Mouse (Mus musculus) kidney, embryonic 16.5 days (tissue): ENCODE data around the gene Ephb1. TPM values are rescaled to one million over a fixed set of nuclear protein-coding genes. Genes with fewer than 3 reads are reported as not detected.

ENCODE experiments used
- ATAC-seq: fragments of 200-750 bp; cut with Nextera tagmentation; 2 replicates; pipeline ENCODE4 v1.8.0; 2017; ENCODE audit warnings: moderate TSS enrichment; ENCODE audit not compliant: low FRiP score, low TSS enrichment
- H3K27ac ChIP-seq: fragments of 300-500 bp; sonication (generic); 2 replicates; pipeline ENCODE4 v1.5.1; 2014; ENCODE audit warnings: low read length
- H3K27me3 ChIP-seq: fragments of 300-500 bp; sonication (generic); 2 replicates; pipeline ENCODE4 v1.6.1; 2014; ENCODE audit warnings: low read length, control low read depth, mixed read lengths; ENCODE audit not compliant: insufficient read depth
- H3K36me3 ChIP-seq: fragments of 300-500 bp; sonication (generic); 2 replicates; pipeline ENCODE4 v1.6.1; 2014; ENCODE audit warnings: low read length, control low read depth, mixed read lengths; ENCODE audit not compliant: insufficient read depth
- H3K4me1 ChIP-seq: fragments of 300-500 bp; sonication (generic); 2 replicates; pipeline ENCODE4 v1.6.1; 2014; ENCODE audit warnings: low read length, control low read depth, mixed read lengths; ENCODE audit not compliant: insufficient read depth
- H3K4me2 ChIP-seq: fragments of 300-500 bp; sonication (generic); replicated peaks from 2 replicates; pipeline ENCODE4 v1.6.1; 2014; ENCODE audit warnings: low read depth, low read length
- H3K4me3 ChIP-seq: fragments of 300-500 bp; sonication (generic); 2 replicates; pipeline ENCODE4 v1.5.1; 2014; ENCODE audit warnings: mild to moderate bottlenecking, low read length
- H3K9ac ChIP-seq: fragments of 300-500 bp; sonication (generic); replicated peaks from 2 replicates; pipeline ENCODE4 v1.6.1; 2014; ENCODE audit warnings: low read length
- H3K9me3 ChIP-seq: fragments of 300-500 bp; sonication (generic); 2 replicates; pipeline ENCODE4 v1.6.1; 2016; ENCODE audit warnings: low read length, control low read depth
- WGBS: fragments of 180-500 bp; shearing (Covaris S2); extraction: QIAGEN DNeasy Blood & Tissue Kit; methylation state at CpG from one replicate; pipeline ENCODE4 v1.1.7; 2014; 5-methylcytosine and 5-hydroxymethylcytosine counted together
- polyA plus RNA-seq: library from polyadenylated mRNA; unstranded; fragments of >200 nt; fragmentation: Nextera tagmentation; extraction: Ambion mirVana; gene quantifications from 2 replicates; pipeline ENCODE4 v1.2.1, GENCODE M21; 2015

Gene Ephb1
- polyA plus RNA-seq, 1 experiment from 2014 or later: 4.1 TPM

DNA sequence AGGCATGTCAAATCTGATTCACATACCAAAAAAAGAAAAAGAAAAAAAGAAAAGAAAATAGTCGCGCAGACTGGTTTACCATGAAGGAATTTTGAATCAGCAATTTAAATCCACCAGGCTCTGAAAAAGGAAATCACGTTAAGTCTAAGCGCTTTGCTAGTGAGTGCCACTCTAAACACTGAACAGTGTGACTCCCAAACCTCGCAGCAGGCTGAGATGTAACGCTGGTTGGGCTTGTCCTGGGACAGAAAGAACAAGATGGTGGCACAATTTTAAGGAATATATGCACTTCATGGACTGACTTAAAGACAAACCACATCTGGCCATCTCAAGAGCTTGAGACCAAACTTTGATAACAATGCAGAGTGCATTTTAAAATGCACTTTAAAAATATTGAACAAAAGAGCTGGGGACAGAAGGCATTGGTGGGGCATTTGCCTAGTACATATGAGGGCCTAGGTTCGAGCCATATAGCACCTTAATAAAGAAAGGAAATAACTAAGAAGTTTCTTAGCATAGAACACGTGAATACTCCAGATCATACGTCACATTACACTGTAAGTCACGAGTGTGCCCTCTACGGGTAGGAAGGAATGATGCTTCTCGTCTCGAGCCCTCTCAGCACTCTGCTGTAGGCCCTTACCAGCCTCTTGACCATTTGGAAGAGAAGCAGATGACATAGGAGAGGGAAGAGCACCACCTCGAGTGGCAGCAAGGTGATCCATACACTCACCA is 16.7 kb upstream of the Ephb1 start:
- Histone ChIP-seq H3K27ac (no peak overlapping the region), H3K4me2 (no peak overlapping the region), H3K27me3 (no peaks in the 10 kb centered on the region), H3K36me3 (no peaks in the 10 kb centered on the region), H3K4me3 (no peak overlapping the region), H3K9me3 (no peaks in the 10 kb centered on the region), H3K4me1 (no peaks in the 10 kb centered on the region), H3K9ac (no peak overlapping the region)
- ATAC-seq: no peak
- WGBS: 60% methylated on average over 14 of the region's 14 CpGs

DNA sequence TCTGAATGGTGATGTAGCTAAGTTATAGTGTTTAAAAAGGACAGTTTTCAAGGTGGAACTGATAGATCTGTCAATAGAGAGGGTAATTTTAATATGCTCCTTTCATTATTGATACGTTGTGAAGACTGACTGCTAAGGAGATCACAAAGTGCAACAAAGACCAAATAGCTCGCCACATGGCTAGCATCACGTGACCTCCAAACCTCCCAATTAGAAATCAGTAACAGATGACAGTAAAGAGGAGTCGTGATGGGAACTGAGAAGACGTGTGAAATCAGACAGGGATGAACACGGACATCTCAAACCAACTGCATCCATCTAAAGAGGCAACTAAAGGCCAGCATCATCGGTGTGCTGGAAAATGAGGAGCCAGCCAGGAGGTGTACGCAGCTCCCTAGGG is 15.6 kb upstream of the Ephb1 start:
- no peaks in the 10 kb centered on the region for H3K4me1 ChIP-seq
- no peak for ATAC-seq
- H3K4me2 ChIP-seq: no peak overlapping the region
- H3K4me3 ChIP-seq: no peak overlapping the region
- 75% methylated on average over 8 of the region's 8 CpGs for WGBS
- no peak overlapping the region for H3K27ac ChIP-seq
- H3K27me3 ChIP-seq: no peaks in the 10 kb centered on the region
- H3K9ac ChIP-seq: no peak overlapping the region
- H3K9me3 ChIP-seq: no peaks in the 10 kb centered on the region
- no peaks in the 10 kb centered on the region for H3K36me3 ChIP-seq

DNA sequence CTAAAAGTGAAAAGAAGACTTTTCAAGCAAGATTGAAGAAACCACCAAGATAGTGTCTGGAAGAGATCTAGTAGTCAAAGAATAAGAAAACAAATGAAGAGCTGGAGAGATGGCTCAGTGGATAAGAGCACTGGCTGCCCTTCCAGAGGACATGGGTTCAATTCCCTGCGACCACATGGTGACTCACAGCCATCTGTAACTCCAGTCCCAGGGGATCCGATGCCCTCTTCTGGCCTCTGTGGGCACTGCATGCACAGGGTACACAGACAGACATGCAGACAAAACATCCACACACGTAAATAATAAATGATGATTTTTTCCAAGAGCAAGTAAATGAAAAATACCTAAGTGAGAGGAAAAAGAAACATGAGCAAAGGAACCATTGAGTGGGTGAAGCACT is 14.6 kb upstream of the Ephb1 start:
- WGBS: 78% methylated on average over 3 of the region's 3 CpGs
- Histone ChIP-seq H3K9me3 (no peaks in the 10 kb centered on the region), H3K4me2 (no peak overlapping the region), H3K27ac (no peak overlapping the region), H3K4me1 (no peaks in the 10 kb centered on the region), H3K36me3 (no peaks in the 10 kb centered on the region), H3K27me3 (no peaks in the 10 kb centered on the region), H3K9ac (no peak overlapping the region), H3K4me3 (no peak overlapping the region)
- no peak for ATAC-seq

DNA sequence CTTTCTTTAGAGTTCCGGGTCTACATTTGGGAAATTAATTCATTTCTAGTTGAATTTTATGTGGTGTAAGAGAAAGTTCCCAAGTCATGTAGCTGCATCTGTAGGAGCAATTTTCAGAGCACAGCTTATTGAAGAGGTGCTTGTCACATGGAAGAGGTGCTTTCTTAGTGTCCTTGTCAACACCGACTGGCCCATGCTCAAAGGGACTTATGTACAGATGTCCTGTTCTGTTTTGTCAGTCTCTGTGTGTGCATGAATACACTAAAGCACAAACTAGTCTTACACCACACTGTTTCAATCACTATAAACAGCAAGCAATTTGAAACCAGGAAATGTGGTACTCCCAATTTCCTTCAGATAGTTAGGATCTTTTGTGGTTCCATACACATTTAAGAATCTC is 13.3 kb upstream of the Ephb1 start:
- no peaks in the 10 kb centered on the region for H3K9me3 ChIP-seq
- H3K27me3 ChIP-seq: no peaks in the 10 kb centered on the region
- no peak overlapping the region for H3K4me2 ChIP-seq
- H3K4me3 ChIP-seq: no peak overlapping the region
- H3K36me3 ChIP-seq: no peaks in the 10 kb centered on the region
- no peak overlapping the region for H3K27ac ChIP-seq
- H3K4me1 ChIP-seq: no peaks in the 10 kb centered on the region
- no peak overlapping the region for H3K9ac ChIP-seq
- WGBS: 96% methylated on average over 2 of the region's 2 CpGs
- ATAC-seq: no peak

DNA sequence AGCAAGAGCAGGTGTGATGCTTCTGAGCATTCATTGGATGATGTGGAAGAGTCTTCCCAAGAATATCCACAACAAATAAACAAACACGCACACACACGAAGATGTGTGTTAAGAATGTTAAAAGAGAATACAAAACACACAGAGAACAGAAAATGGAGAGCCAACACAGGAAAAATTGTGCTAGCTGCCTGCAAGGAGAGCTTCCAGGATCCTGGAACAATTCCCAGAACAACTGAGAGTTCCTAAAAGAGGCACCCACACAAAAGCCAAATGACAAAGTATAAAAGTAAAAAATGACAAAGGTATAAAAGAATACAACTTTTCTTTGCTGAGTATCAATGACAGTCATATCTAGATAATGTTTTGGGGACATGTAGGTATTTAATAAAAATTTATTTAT is 11.0 kb upstream of the Ephb1 start:
- H3K36me3 ChIP-seq: no peaks in the 10 kb centered on the region
- no peak overlapping the region for H3K27ac ChIP-seq
- no peak overlapping the region for H3K4me3 ChIP-seq
- no peaks in the 10 kb centered on the region for H3K9me3 ChIP-seq
- 85% methylated on average over 2 of the region's 2 CpGs for WGBS
- no peak for ATAC-seq
- no peaks in the 10 kb centered on the region for H3K4me1 ChIP-seq
- no peaks in the 10 kb centered on the region for H3K27me3 ChIP-seq
- H3K9ac ChIP-seq: no peak overlapping the region
- H3K4me2 ChIP-seq: no peak overlapping the region

DNA sequence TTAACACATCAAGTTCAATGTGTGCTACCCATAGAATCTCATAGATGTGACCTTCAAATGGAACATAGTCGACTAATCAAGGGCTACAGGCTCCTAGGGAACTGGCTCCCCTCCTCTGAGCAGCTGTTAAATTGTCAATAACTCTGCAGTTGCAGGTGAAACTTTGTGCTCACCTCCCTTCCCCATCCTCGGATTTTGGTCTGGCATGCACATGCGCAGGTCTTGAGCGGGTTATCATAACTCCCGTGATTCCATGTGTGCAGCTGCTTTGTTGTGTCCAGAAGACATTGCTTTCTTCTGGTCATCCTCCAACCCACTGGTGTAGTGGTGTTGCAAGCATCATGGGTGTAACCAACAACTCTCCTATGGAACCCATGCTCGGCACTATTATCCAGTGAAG is 4.8 kb upstream of the Ephb1 start:
- Histone ChIP-seq H3K36me3 (no peaks in the 10 kb centered on the region), H3K4me1 (no peaks in the 10 kb centered on the region), H3K4me2 (no peak overlapping the region), H3K27ac (no peak overlapping the region), H3K9ac (no peak overlapping the region), H3K4me3 (no peak overlapping the region), H3K27me3 (peaks cover 31% of the 10 kb centered on the region), H3K9me3 (no peaks in the 10 kb centered on the region)
- 93% methylated on average over 6 of the region's 6 CpGs for WGBS
- no peak for ATAC-seq

DNA sequence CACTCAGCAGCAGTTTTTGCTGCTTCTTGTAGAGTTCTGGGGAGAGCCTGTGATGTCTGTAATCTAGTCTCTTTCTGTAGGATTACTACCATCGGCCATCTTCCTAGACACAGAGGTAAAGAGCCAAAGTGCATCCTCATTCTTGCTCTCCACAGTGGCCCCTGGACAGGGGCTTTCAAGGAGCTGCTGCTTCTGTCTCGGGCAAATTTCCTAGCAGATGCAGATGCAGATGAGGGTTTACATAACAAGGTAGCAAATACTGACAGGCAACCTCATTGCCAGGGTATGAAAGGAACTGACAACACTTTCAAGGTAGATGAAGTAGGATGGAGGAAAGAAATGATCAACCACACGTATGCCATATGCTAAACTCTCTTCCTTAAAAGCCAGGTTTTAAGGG is 4.2 kb upstream of the Ephb1 start:
- H3K36me3 ChIP-seq: no peaks in the 10 kb centered on the region
- H3K4me1 ChIP-seq: no peaks in the 10 kb centered on the region
- ATAC-seq: no peak
- H3K9me3 ChIP-seq: no peaks in the 10 kb centered on the region
- no peak overlapping the region for H3K9ac ChIP-seq
- H3K4me3 ChIP-seq: no peak overlapping the region
- H3K27me3 ChIP-seq: peaks cover 37% of the 10 kb centered on the region
- H3K4me2 ChIP-seq: no peak overlapping the region
- WGBS: 83% methylated on average over 3 of the region's 3 CpGs
- no peak overlapping the region for H3K27ac ChIP-seq

DNA sequence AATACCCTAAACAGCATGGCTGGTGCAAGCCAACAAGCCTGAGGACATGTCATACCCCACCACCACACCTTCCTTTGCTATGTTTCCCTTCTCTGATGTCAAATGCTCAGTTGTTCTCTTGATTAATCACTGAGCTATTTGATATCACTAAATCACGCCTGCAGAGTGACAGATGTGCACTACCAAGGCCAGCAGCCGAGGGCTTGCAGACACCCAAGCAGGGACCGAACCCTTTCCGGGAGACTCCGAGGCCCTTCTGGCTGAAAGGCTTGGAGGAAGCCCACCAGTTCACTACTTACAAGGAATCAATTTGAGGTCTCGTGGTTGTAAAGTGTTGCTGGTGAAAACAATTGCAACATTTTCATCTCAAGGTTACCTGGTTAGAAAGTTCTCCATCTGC is 3.5 kb upstream of the Ephb1 start:
- ATAC-seq: no peak
- H3K27me3 ChIP-seq: peaks cover 44% of the 10 kb centered on the region

DNA sequence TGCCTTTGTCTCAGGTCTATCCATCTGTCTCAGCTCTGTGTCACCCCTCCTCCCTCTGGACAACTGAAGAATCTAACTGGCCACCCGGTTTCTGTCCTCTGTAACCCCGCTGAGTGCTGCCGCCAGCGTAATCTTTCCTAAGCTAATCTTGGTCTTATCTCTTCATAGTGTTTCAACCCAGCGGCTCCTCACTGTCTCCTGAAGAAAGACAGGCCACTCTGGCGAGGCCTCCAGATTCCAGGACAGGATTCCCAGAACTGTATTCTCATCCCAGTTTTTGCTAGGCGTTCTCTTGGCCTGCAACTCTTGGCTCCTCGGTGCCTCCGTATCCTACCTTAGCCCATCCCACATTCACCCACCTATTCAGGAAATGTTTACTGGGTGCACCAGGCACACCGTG is 2.0 kb upstream of the Ephb1 start:
- no peak overlapping the region for H3K27ac ChIP-seq
- WGBS: 83% methylated on average over 10 of the region's 10 CpGs
- H3K36me3 ChIP-seq: no peaks in the 10 kb centered on the region
- H3K4me3 ChIP-seq: no peak overlapping the region
- ATAC-seq: no peak
- H3K27me3 ChIP-seq: peaks cover 59% of the 10 kb centered on the region
- H3K9me3 ChIP-seq: no peaks in the 10 kb centered on the region
- no peak overlapping the region for H3K9ac ChIP-seq
- peaks cover 17% of the 10 kb centered on the region for H3K4me1 ChIP-seq
- no peak overlapping the region for H3K4me2 ChIP-seq

More for the DNA sequence above, 3.5 kb upstream of the Ephb1 start:
- Histone ChIP-seq H3K9ac (no peak overlapping the region), H3K4me1 (peaks cover 6% of the 10 kb centered on the region), H3K27ac (no peak overlapping the region), H3K4me2 (no peak overlapping the region), H3K4me3 (no peak overlapping the region), H3K9me3 (no peaks in the 10 kb centered on the region), H3K36me3 (no peaks in the 10 kb centered on the region)
- WGBS: 71% methylated on average over 6 of the region's 6 CpGs

DNA sequence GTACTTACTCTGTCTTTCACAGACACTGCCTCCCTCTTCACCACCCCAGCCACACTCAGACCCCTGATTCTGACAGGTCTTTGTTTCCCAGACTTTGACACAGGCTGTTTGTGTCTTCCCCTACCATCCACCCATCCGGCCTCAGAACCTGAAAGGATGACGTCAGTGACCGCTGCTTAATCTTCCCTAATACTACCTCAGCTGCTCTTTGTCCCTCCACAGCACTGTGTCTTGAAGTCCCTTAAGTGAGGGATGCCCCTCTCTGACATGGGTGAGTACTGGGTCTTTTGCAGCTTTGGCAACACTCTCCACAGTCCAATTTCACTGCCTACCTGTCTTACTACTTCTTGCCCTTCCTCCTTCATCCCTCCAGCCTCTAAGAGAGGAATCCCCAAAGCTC is 1.2 kb upstream of the Ephb1 start:
- no peaks in the 10 kb centered on the region for H3K36me3 ChIP-seq
- no peaks in the 10 kb centered on the region for H3K9me3 ChIP-seq
- peaks cover 17% of the 10 kb centered on the region for H3K4me1 ChIP-seq
- H3K4me2 ChIP-seq: no peak overlapping the region
- no peak overlapping the region for H3K27ac ChIP-seq
- H3K9ac ChIP-seq: no peak overlapping the region
- peaks cover 67% of the 10 kb centered on the region for H3K27me3 ChIP-seq
- ATAC-seq: no peak
- WGBS: 76% methylated on average over 3 of the region's 3 CpGs
- no peak overlapping the region for H3K4me3 ChIP-seq
